Mouse (Mus musculus) small intestine, adult 2 months (tissue): ENCODE results near the gene Eif4b.

ENCODE experiments used
- CTCF ChIP-seq: fragments of 200-500 bp; IDR thresholded peaks from 2 replicates; pipeline ENCODE4 v1.5.1; 2012; ENCODE audit warnings: low read depth, mild to moderate bottlenecking, control low read depth, inconsistent platforms, low read length, moderate library complexity, mixed read lengths; ENCODE audit not compliant: insufficient replicate concordance, insufficient read length; ENCODE audit errors: extremely low read depth
- POLR2A ChIP-seq: fragments of 200-500 bp; IDR thresholded peaks from 2 replicates; pipeline ENCODE4 v1.6.1; 2012; ENCODE audit warnings: low read depth, mild to moderate bottlenecking, control low read depth, inconsistent platforms, low read length, moderate library complexity

DNA sequence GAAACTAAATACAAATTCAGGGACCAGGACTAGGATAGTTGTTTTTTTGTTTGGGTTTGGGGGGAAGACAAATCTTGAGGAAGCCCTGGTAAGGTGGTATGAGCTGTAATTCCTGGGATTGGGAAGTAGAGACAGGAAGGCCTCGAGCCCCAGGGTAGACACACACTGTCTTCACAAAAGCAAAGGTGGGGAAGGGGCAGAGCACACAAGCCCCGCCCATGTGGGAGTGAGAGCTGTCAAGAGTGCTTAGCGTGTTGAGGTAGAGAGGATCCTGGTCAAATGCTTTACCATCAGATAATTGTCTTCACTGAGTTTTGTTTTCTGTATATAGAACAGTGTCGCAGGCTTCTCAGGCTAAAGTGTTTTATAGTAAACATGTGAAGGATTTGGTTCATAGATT is 9.5 kb downstream of the Eif4b start:
- TF ChIP-seq CTCF (no peak), POLR2A (no peak)
